Mouse (Mus musculus) intestine, embryonic 16.5 days (tissue): ENCODE measurements at regions not wholly inside any gene's neighbourhood (a gene's known extent, or its start where the extent isn't known, plus 50 kb on each side); places are given as distances from the start of the nearest gene placed in this dataset.
"Not testable (repeated sequence)": the region's sequence is repeated elsewhere in the genome, so short reads cannot be mapped to it uniquely, and the experiment has no call there.

Experiments
- ATAC-seq: fragments of 200-750 bp; cut with Nextera tagmentation; 2 replicates; pipeline ENCODE4 v1.8.0; 2017; ENCODE audit warnings: moderate TSS enrichment, moderate library complexity
- H3K27ac ChIP-seq: fragments of 300-500 bp; sonication (generic); 2 replicates; pipeline ENCODE4 v1.5.1; 2014; ENCODE audit warnings: mild to moderate bottlenecking, low read length
- H3K27me3 ChIP-seq: fragments of 300-500 bp; sonication (generic); replicated peaks from 2 replicates; pipeline ENCODE4 v1.6.1; 2014; ENCODE audit warnings: low read length, control low read depth, mixed read lengths; ENCODE audit not compliant: control insufficient read depth, insufficient read depth
- H3K36me3 ChIP-seq: fragments of 300-500 bp; sonication (generic); 2 replicates; pipeline ENCODE4 v1.6.1; 2014; ENCODE audit warnings: low read length, control low read depth; ENCODE audit not compliant: control insufficient read depth, insufficient read depth
- H3K4me1 ChIP-seq: fragments of 300-500 bp; sonication (generic); 2 replicates; pipeline ENCODE4 v1.6.1; 2014; ENCODE audit warnings: low read length, control low read depth, mixed read lengths; ENCODE audit not compliant: control insufficient read depth, insufficient read depth
- H3K4me2 ChIP-seq: fragments of 300-500 bp; sonication (generic); 2 replicates; pipeline ENCODE4 v1.6.1; 2014; ENCODE audit warnings: low read depth, low read length, control low read depth
- H3K4me3 ChIP-seq: fragments of 300-500 bp; sonication (generic); 2 replicates; pipeline ENCODE4 v1.5.1; 2014; ENCODE audit warnings: mild to moderate bottlenecking, low read length
- H3K9ac ChIP-seq: fragments of 300-500 bp; sonication (generic); 2 replicates; pipeline ENCODE4 v1.6.1; 2014; ENCODE audit warnings: low read depth, low read length
- H3K9me3 ChIP-seq: fragments of 300-500 bp; sonication (generic); 2 replicates; pipeline ENCODE4 v1.6.1; 2016; ENCODE audit warnings: low read length, control low read depth; ENCODE audit not compliant: control insufficient read depth
- WGBS: fragments of 180-500 bp; shearing (Covaris S2); extraction: QIAGEN DNeasy Blood & Tissue Kit; methylation state at CpG from one replicate; pipeline ENCODE4 v1.1.7; 2014; 5-methylcytosine and 5-hydroxymethylcytosine counted together

DNA sequence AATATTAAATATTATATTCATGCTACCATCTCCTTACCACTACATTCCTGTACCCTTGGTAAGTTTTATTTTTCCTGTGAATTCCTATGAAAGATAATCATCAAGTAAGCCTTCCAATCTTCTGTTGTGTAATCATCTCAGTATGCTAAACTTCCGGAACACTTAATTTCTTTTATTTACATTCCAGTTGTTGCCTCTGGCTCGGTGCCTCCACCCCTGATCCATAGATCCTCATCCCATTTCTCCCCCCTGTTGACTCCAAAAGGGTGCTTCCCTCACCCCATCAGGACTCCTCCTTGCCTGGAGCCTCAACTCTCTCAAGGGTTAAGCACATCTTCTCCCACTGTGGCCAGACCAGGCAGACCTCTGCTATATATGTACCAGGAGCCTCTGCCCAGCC, 379.9 kb upstream of the Cwc22 start:
- Histone ChIP-seq H3K9me3 (no peaks in the 10 kb centered on the region), H3K4me1 (no peaks in the 10 kb centered on the region), H3K27ac (no peak overlapping the region), H3K4me2 (no peak overlapping the region), H3K27me3 (no peaks in the 10 kb centered on the region), H3K36me3 (no peaks in the 10 kb centered on the region), H3K9ac (no peak overlapping the region), H3K4me3 (no peak overlapping the region)
- ATAC-seq: no peak
- 61% methylated on average over 2 of the region's 2 CpGs for WGBS

DNA sequence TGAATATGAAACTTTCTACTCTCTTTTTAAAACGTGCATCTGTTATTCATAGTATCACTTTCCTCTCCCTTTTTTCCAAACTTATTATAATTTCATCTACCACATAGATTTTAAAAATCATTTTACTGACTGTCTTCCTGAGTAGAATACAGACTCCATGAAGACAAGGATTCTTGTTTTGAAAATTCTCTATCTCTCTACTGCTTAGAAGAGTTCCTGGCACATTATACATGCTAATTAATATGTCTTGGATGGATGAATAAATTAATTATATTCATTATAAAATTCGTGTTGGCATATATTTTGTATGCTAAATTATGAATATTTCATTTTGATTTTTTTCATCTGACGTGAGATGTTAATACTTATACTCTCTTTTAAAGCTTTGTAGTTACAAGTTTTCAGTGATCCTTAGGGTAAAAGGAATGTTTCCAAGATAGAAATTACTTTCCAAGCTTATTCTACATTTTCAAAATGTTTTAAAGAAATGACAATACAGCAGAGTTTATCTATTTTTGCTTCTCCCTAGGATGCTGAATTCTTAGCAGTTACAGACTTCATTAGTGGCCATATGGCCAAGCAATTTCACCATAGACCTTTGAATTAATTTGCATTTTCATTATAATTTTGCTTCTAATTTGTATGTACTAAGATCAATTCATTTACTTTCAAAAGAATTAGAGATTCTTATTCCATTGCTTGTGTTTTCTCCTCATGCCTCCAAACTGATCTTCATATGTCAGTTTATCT, 376.2 kb upstream of the Cwc22 start:
- WGBS: 69% methylated on average over 3 of the region's 3 CpGs
- ATAC-seq: no peak
- Histone ChIP-seq H3K4me1 (no peaks in the 10 kb centered on the region), H3K9ac (no peak overlapping the region), H3K4me3 (no peak overlapping the region), H3K27ac (no peak overlapping the region), H3K36me3 (no peaks in the 10 kb centered on the region), H3K4me2 (no peak overlapping the region), H3K27me3 (no peaks in the 10 kb centered on the region), H3K9me3 (no peaks in the 10 kb centered on the region)

DNA sequence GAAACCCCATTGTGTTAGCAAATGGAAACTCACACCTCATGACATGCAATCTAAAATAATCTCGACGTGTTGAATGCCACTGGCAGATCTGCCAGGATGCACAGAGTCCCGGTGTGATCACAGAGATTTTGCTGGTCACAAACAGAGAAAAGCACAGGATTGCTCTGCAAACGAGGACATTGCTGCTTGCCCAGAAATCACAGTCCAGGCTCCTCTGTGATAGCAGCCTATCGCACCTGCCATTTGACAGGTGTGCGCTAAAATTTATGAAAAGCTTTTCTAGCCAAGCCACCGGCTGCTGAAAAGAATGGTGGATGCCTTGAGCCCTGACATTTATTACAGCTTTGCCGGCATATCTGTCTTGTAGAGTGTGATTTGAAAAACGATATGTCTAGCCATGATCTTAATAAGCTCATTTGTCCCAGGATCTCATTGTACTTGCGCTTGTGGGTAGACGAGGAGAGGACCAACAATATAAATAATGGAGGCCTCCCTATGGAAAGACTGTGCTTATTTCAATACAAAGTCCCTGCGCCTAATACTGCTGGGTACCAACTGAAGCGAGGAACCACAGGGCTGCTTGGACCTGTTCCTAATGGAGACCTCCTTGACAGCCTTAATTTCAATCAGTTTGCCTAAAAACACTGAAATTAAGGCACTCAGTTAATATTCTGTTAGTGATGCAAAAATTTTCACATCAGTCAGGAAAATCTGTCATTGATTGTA, 365.8 kb upstream of the Cwc22 start:
- Histone ChIP-seq H3K9ac (no peak overlapping the region), H3K36me3 (no peaks in the 10 kb centered on the region), H3K4me1 (no peaks in the 10 kb centered on the region), H3K27me3 (no peaks in the 10 kb centered on the region), H3K27ac (no peak overlapping the region), H3K4me3 (no peak overlapping the region), H3K9me3 (no peaks in the 10 kb centered on the region), H3K4me2 (no peak overlapping the region)
- 75% methylated on average over 13 of the region's 13 CpGs for WGBS
- ATAC-seq: no peak

DNA sequence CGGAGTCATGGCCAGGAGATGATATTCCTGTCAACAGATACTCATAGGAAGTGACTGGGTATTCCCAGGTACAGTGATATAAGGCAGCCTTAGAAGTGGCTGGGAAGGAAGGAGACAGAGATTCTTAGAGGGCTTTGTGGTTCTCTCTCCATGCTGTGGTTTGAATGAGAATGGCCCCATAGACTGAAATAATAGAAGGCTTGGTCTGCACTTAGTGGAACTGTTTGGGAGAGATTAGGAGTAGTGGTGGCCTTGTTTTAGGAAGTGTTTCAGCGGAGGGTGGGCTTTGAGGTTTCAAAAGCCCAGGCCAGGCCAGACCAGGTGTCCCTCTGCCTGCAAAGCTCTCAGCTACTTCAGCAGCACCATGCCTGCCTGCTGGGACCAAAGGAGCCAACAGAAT, 363.2 kb upstream of the Cwc22 start:
- Histone ChIP-seq H3K9me3 (no peaks in the 10 kb centered on the region), H3K27me3 (no peaks in the 10 kb centered on the region), H3K9ac (no peak overlapping the region), H3K4me1 (no peaks in the 10 kb centered on the region), H3K4me2 (no peak overlapping the region), H3K27ac (no peak overlapping the region), H3K4me3 (no peak overlapping the region), H3K36me3 (no peaks in the 10 kb centered on the region)
- WGBS: 87% methylated on average over 2 of the region's 2 CpGs
- no peak for ATAC-seq

DNA sequence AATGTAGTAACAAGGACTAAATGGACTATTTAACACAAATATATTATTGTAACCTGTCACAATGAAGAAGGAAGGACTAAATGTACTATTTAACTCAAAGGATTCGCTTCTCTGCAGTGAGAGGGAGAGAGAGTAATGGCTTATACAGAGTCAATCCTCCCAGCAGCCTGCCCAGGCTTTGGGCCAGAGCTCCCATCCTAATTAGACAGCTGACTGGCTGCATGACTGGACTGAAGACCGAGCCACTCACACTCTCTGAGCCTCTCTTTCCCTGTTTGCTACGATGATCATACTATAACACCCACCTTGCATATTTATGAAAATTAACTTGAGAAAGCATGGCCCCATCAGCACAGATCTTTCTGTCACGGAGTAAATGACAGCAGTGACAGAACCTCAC, 360.7 kb upstream of the Cwc22 start:
- 75% methylated on average over 4 of the region's 4 CpGs for WGBS
- H3K27ac ChIP-seq: no peak overlapping the region
- no peaks in the 10 kb centered on the region for H3K4me1 ChIP-seq
- H3K4me2 ChIP-seq: no peak overlapping the region
- no peak for ATAC-seq
- no peaks in the 10 kb centered on the region for H3K36me3 ChIP-seq
- no peaks in the 10 kb centered on the region for H3K27me3 ChIP-seq
- H3K4me3 ChIP-seq: no peak overlapping the region
- no peaks in the 10 kb centered on the region for H3K9me3 ChIP-seq
- no peak overlapping the region for H3K9ac ChIP-seq

DNA sequence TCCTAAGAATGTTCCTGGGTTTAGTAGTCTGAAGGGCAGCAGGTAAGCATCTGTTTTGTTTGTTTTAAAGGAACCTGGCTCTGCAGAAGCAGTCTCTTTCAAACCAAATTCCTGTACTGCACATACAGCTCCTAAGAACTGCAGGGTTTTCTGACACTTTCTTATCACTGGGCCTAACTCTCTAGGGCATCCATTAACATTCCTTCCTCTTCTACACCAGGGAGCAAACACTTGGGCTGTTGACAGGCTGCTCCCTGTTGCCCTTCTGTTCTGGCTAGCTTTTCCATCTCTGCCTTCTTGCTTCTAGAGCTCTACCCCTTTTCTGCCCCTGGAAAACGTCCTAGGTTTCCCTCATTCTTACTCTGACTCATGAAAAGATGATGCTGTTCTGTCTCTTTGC, 345.5 kb upstream of the Cwc22 start:
- Histone ChIP-seq H3K9ac (no peak overlapping the region), H3K27ac (no peak overlapping the region), H3K4me3 (no peak overlapping the region), H3K36me3 (no peaks in the 10 kb centered on the region), H3K4me1 (no peaks in the 10 kb centered on the region), H3K4me2 (no peak overlapping the region), H3K9me3 (no peaks in the 10 kb centered on the region), H3K27me3 (no peaks in the 10 kb centered on the region)
- WGBS: 11% methylated on average over 1 of the region's 1 CpGs
- no peak for ATAC-seq

DNA sequence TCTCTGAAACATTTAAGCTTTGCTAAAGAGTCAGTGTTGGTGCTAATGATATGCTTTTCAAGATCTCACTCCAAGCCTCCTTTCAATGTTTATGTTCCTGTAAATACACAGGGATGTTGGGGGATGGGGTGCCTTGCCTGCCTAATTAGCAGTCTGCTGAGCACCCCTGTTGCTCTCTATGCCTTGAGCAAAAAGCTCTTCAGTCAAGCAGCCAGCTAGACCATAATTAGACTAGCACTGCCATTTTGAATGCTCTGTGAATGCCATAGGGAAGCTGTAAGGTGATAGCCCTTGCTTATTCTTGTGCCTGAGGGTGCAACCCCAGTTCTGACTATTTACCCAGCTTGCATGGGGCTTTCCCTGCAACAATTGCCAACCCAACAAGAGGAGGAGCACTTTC, 338.6 kb upstream of the Cwc22 start:
- Histone ChIP-seq H3K36me3 (no peaks in the 10 kb centered on the region), H3K9me3 (no peaks in the 10 kb centered on the region)
- no peak for ATAC-seq

DNA sequence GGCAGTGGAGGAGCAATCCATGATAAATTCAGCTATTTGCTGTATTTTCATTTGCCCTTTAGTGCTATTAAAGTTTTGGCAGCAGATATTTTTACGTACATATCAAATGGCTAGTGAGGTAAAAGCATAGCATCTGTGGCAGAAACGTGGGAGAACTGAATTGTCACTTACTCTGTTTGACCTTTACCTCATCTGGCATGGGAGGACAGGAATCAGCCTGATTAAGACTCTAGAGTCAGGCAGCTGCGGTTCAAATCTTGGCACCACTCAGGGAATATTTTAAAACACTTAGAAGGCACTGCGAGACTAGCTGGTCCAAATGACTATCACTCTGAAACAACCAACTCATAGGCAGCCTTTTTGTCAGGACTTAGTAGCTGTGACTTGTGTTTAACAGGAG, 337.4 kb upstream of the Cwc22 start:
- Histone ChIP-seq H3K4me3 (no peak overlapping the region), H3K27me3 (no peaks in the 10 kb centered on the region), H3K36me3 (no peaks in the 10 kb centered on the region), H3K27ac (no peak overlapping the region), H3K9ac (no peak overlapping the region), H3K4me1 (no peaks in the 10 kb centered on the region), H3K4me2 (no peak overlapping the region), H3K9me3 (no peaks in the 10 kb centered on the region)
- WGBS: 69% methylated on average over 4 of the region's 4 CpGs
- ATAC-seq: no peak

More for the DNA sequence above, 338.6 kb upstream of the Cwc22 start:
- no peak overlapping the region for H3K9ac ChIP-seq
- H3K4me2 ChIP-seq: no peak overlapping the region
- H3K4me1 ChIP-seq: no peaks in the 10 kb centered on the region
- no peak overlapping the region for H3K4me3 ChIP-seq
- H3K27me3 ChIP-seq: no peaks in the 10 kb centered on the region
- H3K27ac ChIP-seq: no peak overlapping the region

DNA sequence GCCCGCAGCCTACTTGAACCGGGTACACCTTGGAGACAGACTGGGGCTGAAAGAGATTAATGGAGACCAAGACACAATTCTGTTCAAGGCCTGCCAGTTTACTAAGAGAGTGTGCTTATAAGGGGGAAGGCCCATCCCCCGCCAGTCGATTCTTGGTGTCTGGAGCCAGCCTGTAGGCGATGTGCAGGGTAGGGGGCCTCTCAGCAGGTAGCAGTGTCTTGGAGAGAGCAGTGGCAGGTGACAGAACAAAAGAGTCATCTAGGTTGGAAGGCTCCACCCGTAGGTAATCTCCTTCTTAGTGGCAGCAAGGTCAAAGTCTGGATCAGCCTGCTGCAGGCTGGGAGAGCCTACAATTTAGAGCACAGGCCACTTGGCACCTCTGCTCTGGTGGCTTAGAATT, 335.7 kb upstream of the Cwc22 start:
- not testable (repeated sequence) for H3K27ac ChIP-seq, H3K9me3 ChIP-seq, H3K27me3 ChIP-seq, H3K9ac ChIP-seq, H3K36me3 ChIP-seq, H3K4me2 ChIP-seq, H3K4me1 ChIP-seq, H3K4me3 ChIP-seq
- WGBS: 65% methylated on average over 6 of the region's 6 CpGs
- peak; percentile 68 for ATAC-seq
